Mouse (Mus musculus) R1 (cell line): ENCODE data around the gene Hps5.
"Not testable (repeated sequence)": the region's sequence is repeated elsewhere in the genome, so short reads cannot be mapped to it uniquely, and the experiment has no call there.

Source experiments
- DNase-seq: peaks from one replicate; pipeline ENCODE4 v3.0.0-alpha.2; 2018; ENCODE audit warnings: low read depth, low spot score

Gene Hps5

GRCm38 (mm10) chr7:46795287-46796205 lies at the start of gene Hps5, which contains the start of gene Gtf2h1:
Gene Hps5, minus strand, starts transcription at chr7:46796064.
Gene Gtf2h1, plus strand, starts transcription at chr7:46796103.
- peak; percentile 98 for DNase-seq

DNA sequence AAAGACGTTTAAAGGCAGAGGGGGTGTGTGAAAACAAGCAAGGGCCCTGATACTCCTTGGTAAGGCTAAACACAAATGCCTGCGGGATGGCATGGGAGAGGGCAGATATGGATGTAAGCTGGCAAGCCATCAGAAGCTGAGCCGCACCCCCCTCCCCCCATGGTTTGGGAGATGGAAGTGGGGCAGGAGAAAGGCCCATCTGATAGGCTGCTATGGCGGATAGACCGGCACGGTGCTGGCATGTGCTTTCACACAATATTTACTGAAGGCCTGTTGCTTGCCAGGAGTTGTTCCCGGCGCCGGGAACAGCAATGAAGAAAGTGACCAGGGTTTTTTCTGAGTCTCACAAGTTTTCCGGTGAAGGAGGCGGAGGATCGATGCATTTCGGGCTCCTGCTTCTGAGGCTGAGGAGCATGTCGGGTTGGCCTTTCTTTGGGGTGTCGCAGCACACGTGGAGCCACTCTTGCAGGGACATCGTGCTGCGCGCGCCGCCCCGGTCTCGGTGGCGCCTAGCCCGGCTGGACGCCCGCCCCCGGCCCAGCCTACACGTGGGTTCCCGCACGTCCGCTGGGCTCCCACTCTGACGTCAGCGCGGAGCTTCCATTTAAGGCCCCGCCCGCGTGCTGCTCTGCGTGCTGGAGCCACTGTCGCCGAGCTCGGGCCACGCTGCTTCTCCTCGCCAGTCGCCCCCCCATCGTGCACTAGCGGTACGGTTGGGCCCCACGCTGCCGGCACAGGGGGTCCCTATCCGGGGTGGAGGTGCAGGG lies 49.5 kb upstream of the Hps5 start:
- DNase-seq: peak; percentile 91

DNA sequence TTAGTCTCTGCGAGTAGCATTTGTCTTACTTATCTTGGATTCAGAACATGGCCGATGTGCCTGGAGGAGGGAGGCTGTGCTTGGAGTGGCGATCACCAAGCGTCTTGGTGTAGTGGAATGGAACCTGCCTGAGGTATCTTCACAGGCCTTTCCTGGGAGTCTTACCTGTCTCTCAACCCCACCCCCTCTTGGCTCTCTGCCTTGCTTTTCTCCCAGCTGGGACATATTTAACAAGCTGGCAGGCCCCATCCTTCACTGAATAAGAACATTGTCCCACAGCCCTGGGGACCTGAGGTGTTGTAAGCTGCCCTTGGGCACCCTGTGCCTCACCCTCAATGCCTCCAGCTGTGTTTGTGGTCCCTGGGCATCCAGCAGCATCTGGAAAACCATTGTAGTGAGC lies 47.7 kb upstream of the Hps5 start:
- no peak for DNase-seq

DNA sequence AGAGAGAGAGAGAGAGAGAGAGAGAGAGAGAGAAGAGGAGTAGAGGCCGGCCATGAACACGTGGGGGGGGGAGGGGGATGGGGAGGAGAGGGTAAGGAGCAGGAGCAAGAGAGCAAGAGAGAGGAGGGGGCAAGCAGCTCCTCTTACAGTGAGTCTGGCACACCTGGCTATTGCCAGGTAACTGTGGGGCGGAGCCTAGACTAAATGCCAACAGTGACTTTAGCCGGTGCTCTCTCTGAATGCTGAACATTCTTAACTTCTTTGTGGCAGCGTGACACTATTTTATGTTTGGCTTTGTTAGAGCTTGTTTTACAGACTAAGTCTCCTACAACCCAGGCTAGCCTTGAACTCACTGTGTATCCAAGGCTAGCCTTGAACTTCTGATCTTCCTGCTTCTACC lies 46.4 kb upstream of the Hps5 start:
- no peak for DNase-seq

GRCm38 (mm10) chr7:46840787-46841525 lies 45.1 kb upstream of the Hps5 start, which contains the start of gene Ldha:
Gene Ldha, plus strand, starts transcription at chr7:46841475.
- no peak for DNase-seq

GRCm38 (mm10) chr7:46840326-46840725 lies 44.5 kb upstream of the Hps5 start:
- no peak for DNase-seq

GRCm38 (mm10) chr7:46839861-46840260 lies 44.0 kb upstream of the Hps5 start:
- DNase-seq: no peak

DNA sequence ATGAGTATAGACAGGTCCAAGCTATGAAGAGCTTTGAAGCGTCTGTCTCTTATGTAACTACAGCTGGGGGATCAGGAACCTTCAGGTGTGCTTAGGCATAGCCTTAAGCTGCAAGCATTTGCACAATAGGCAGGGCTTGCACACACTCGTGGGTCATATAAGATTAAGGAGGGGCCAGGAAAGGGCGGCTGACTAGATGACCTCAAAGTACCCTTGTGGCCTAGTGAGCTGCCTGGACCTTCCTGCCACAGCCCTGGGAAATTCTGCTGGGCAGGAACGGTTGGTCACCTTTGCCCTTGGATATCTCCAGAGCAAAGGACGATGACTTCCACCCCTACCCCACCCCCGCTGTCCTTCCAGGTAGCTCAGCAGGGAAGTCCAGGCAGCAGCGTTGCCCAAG lies 43.6 kb upstream of the Hps5 start:
- DNase-seq: no peak

- peak; percentile 94 for DNase-seq
Measured at GRCm38 (mm10) chr7:46838891-46839302, 43.0 kb upstream of the Hps5 start.

- DNase-seq: peak; percentile 73
Measured at GRCm38 (mm10) chr7:46838104-46838671, 42.3 kb upstream of the Hps5 start.

GRCm38 (mm10) chr7:46837073-46837472 lies 41.2 kb upstream of the Hps5 start:
- no peak for DNase-seq

DNA sequence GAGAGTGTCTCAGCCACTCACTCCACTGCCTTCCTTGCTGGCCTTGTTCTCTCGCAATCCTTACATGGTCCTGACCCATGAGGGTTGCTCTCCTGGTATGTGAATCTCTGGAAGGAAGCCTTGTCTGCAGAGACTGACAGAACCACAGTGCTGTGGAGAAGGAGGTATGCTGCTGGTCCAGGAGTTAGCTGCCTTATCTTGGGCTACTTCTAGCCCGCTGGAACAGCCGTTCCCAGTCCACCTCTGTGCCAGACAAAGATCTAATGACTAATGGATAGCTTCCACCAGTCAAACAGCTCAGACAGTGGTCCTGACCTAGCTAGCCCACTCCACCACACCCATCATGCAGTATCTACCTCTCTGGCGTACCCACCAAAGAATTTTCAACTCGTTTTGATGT lies 40.5 kb upstream of the Hps5 start:
- DNase-seq: no peak

GRCm38 (mm10) chr7:46834994-46835610 lies 39.2 kb upstream of the Hps5 start:
- DNase-seq: no peak

DNA sequence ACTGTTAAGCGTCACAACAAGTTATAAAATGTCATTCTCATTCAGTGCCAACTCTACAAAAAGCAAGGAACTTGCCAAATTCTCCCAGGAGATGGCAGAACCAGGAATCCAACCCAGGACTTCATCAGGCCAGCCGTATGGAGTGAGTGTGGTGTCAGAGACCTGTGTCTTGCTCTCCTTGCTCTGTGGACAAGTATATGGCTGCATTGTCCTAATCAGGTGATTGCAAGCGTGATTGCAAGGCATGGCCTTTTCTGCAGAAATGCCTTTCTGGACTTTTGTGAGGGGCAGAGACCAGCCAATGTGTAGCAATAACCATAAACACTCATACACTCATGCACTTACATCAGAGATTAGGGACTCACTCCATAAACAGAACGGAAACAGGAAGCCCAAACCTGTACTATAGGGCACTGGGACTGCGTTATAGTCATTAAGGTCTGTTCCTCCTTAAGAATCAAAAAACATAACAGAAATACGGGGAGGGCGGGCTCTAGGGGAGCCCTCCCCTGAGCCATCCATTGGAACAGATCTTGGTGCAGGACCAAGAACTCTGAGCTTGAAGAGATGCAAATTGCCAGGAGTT lies 37.9 kb upstream of the Hps5 start:
- DNase-seq: no peak

- DNase-seq: peak; percentile 38
Measured at GRCm38 (mm10) chr7:46833266-46833665, 37.4 kb upstream of the Hps5 start.

DNA sequence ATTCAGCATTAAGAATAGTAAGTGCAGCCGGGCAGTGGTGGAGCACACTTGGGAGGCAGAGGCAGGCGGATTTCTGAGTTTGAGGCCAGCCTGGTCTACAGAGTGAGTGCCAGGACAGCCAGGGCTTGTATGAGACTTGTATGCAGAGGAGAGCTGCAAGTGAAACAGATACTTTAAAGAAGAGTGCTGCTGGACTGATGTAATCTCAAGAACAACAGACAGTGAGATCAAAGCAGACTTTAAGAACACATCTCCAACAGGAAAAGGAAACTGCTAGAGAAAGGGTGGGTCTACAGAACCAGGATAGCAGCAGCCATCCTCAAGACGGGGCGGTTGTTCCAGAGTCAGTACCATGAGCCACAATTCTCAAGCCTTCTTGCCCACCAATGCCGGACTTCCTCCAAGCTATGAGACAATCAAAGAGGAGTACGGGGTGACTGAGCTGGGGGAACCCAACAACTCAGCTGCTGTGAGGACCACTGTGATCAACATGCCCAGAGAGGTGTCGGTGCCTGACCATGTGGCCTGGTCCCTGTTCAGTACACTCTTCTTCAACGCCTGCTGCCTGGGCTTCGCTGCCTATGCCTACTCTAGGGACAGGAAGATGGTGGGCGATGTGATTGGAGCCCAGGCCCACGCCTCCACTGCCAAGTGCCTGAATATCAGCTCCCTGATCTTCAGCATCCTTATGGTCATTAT lies 36.4 kb upstream of the Hps5 start:
- DNase-seq: not testable (repeated sequence)

DNA sequence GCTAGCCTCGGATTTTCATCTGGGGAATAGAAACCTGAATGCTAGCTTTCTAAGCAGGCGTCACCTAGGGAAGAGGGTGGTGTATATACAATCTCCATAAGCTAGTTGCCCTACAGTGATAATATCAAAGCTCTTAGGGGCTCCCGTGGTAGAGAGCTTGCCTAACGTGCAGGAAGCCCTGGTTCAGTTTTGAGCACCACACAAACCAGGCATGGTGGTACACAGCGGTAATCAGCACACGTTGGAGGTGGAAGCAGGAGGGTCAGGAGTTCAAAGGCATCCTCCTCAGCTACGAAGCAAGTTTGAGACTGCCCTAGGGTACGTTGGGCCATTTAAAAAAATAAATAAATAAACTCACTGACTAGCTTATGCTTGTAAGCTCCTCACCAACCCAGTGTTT lies 35.8 kb upstream of the Hps5 start:
- no peak for DNase-seq

DNA sequence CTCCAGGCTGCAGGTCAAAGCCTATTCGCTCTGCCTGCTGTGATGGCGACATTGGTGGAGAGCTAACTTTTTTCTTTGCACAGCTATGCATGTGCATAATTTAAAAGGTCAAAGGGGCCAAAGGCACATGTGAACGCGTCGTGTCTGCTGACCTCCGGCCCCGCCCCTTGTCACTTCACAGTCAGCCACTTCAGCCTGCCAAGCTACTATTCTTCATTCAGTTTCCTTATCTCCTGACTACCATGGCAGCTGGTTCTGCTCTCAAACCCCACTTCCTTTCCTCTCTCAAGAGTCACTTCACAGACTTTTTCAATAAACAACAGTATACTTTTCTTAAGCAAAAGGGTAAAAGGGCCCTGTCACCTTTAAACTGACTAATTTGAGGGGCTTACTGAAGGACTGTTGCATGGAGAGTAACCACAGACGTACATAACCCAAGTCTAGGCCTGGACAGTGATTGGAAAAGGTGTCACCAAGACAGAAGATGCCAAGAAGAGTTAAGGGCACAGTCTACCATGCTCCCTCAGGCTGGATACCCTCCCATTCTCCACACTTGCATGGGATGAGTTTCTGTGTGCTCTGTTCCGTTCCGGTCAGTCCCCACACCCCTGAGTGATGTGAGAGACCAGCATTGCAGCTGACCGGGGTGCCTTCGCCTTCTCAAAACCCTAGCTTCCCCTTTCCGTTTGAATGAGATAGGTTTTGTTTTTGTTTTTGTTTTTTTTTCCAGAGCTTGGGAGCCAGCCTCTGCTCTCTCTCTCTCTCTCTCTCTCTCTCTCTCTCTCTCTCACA lies 35.1 kb upstream of the Hps5 start:
- DNase-seq: no peak

DNA sequence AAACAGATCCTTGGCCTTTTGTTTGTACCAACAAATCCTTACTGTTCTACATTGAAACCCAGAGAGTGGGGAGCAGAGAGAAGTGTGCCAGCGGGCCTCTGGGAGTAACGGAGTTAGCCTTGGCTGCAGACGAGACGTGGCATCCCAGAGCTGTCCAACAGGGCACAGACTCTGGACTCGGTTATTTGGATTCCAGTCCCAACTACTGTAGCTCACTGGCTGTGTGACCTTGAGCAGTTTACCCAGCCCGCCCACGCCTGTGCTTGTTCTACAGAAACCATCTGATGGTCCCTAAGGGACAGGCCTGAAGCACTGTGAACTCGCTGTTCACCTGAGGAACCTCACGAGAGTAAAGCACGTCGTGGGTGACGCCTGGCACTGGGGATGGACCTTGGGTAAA lies 34.0 kb upstream of the Hps5 start:
- DNase-seq: peak; percentile 53
